Mouse (Mus musculus) layer of hippocampus, postnatal 10 days (tissue): ENCODE measurements around the gene Gmppa. TPM values are rescaled to one million over a fixed set of nuclear protein-coding genes. Genes with fewer than 3 reads are reported as not detected.
A peak's percentile ranks its signal among the peaks of the same experiment; 100 is the strongest.

Source experiments
- DNase-seq, 2 experiments: peaks; one replicate each; pipeline ENCODE4 v3.0.0; 2021; ENCODE audit warnings: low spot score in 2 of 2
- long read RNA-seq: library from polyadenylated mRNA; stranded (forward); transcript quantifications from one replicate; pipeline ENCODE4 v2.0.0, GENCODE M21; 2023
- total RNA-seq, 2 experiments: library from RNA; stranded (reverse); gene quantifications; 2 replicates each; pipeline ENCODE4 v1.2.3; 2021

The Gmppa gene
- total RNA-seq = 10 to 100 TPM; 55.0 to 60.5 TPM
- long read RNA-seq, transcript Gmppa-201 (13 exons, 1,539 nt) = major isoform, 8 of 32 reads
- long read RNA-seq, partial matches to known transcripts = 8 of 32 reads
- long read RNA-seq, other reads (novel, unspliced or antisense) = 10 of 32 reads

DNA sequence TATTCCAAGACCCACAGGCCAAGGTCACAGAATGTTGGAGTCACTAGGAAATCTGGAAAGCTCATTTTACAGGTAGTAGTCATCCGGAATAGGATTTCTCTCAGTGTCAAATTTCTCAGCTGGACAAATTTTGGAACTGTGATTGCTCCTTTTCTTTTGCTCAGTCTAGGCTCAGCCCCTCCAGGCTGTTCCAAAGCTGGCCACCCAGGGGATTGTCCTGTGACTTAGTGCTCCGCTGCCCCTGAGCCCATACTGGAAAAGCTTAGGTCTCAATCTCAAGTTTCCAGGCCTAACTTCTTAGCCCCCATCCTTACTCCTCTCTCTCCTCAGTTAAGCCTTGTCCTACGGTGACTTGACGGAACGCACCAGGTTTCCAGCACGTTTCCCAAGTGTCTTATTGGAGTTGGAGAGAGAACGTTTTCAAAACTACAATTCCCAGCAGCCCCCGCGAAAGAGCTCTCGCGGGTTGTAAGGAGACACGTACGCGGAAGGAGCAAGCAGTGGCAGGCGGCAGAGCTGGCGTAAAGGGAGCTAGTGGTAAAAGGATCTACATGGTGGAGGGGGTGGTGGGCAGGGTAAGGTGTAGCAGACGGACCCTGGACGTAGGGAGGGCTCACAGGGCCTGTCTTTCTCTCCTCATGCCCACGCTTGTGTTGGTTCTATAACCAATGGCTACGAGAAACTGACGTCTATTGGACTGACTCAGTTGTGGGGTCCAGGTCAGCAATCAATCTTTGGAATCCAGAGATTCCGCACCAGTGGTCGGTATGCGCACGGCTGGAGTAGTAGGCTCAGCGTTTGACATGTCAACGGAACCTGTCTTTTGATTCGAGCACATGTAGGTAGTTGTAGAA, at the start of gene Gmppa:
TSS of gene Gmppa (plus strand) at position 456 of the 854 bp plus-strand sequence.
- peak; percentile 75 to 81 for DNase-seq

DNA sequence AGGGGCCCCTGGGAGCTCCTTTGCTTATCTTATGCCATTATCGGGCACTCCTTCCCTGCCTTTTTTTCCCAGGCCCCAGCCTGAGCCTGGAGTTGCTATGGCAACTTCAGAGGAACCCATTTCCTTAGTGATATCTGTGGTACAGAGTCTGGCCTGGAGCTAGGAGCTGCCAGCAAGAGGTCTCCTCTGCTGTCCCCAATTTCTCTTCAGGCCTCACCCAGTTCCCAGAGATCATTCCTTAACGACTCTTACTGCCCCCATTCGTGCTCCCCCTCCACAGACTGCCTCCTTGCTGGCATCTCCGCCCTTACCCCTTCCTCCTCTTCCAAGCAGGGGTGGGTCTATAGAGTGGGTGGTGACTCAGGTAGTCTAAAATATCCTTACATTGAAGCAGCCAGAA, 49.6 kb upstream of the Gmppa start:
- no peak for DNase-seq

DNA sequence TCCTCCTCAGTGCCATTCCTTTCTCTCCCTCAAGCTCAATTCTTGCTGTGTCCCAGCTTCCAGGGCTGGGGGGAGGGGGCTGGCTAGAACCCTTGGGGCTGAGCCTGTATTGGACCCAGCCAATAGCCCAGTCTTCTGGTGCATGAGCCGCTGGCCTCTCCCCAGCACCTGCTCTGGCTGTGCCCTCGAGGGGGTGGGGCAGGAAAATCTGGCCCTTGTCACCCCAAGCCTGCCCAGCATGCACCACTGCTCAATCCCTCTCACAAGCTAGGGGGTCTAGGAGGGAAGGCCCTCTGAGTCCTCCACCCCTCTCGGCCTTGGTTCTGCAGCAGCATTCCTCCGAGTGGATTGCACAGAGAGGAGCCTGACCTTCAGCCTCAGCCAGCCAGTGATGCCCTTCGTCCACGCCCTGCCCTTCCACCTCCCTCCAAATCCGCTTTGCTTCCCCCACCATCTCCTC, 48.2 kb upstream of the Gmppa start:
- no peak for DNase-seq

DNA sequence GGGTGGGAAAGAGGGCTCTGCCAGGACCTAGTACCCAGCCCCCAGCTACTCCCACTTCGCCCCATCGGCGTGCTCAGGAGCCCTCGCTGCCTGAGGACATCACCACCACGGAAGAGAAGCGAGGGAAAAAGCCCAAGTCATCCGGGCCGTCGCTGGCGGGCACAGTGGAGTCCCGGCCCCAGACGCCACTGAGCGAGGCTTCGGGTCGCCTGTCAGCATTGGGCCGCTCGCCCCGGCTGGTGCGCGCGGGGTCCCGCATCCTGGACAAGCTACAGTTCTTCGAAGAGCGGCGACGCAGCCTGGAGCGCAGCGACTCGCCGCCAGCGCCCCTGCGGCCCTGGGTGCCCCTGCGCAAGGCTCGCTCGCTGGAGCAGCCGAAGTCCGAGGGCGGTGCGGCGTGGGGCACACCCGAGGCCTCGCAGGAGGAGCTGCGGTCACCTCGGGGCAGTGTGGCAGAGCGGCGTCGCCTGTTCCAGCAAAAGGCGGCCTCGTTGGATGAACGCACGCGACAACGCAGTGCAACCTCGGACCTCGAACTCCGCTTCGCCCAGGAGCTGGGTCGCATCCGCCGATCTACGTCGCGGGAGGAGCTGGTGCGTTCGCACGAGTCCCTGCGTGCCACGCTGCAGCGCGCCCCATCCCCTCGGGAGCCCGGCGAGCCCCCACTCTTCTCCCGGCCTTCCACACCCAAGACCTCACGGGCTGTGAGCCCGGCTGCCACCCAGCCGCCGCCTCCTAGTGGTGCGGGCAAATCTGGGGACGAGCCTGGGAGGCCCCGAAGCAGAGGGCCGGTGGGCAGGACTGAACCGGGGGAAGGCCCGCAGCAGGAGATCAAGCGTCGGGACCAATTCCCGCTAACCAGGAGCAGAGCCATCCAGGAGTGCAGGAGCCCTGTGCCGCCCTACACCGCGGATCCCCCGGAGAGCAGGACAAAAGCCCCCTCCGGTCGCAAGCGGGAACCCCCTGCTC, 47.5 kb upstream of the Gmppa start:
- peak in 1 of 2 experiments; percentile 50 for DNase-seq

DNA sequence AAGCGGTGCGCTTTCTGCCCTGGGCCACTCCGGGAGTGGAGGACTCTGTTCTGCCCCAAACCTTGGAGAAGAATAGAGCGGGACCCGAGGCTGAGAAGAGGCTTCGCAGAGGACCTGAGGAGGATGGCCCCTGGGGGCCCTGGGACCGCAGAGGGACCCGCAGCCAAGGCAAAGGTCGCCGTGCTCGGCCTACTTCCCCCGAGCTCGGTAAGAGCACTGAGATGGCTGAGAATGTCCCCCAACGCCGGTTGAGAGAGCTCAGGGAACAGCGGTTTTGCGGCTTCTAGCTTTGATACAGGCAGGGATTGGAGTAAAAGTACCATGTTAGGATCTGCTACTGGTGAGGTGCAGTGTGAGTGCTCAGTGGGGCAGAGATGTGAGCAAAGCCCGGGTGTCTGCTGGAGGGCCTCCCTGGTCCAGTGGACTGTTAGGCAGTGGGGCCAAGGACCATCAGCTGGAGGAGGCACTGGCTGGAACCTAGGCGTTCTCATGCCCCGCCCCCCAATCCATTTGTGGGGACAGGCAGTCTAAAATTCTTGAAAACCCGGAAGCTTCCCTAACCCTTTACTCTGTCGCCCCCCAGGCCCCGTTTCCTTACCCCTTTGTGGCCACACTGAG, 46.7 kb upstream of the Gmppa start:
- DNase-seq = no peak

DNA sequence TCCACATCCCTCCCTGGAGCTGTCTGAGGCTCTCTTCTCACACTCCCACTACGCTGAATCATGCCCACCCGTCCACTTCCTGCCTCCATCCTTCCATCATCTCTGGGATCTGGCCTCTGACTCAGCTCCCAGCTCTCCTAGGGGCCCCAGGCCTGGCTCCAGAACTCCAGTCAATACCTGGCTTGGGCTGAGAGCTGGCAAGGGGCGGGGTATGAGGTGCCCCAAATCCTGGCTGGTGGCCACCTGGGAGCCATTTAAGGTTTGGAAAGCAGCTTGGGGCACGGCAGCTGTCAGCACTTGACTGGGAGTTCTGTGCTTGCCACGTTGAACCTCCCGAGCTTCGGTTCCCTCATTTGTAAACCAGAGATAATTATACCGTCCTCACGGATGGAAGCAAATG, 42.6 kb upstream of the Gmppa start:
- DNase-seq = peak; percentile 60 to 63

DNA sequence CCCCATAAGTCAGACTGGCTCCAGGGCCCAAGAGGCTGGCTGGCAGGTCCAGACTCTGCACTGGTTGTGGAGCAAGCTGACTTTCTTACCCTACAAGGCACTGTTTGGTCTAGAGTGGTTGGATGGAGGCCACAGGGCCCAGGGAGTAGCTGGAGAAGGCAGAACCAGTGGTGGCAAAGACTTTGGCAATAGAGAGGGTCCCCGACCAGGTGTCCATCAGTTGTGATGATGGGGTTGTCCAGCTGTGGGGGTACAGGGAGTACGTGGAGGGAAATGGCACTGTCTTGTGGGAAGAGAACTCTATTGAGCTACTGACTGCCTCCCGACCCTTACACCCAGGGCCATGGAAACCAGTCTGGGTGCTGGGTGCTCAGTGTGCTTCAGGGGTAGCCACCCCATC, 41.9 kb upstream of the Gmppa start:
- no peak for DNase-seq

DNA sequence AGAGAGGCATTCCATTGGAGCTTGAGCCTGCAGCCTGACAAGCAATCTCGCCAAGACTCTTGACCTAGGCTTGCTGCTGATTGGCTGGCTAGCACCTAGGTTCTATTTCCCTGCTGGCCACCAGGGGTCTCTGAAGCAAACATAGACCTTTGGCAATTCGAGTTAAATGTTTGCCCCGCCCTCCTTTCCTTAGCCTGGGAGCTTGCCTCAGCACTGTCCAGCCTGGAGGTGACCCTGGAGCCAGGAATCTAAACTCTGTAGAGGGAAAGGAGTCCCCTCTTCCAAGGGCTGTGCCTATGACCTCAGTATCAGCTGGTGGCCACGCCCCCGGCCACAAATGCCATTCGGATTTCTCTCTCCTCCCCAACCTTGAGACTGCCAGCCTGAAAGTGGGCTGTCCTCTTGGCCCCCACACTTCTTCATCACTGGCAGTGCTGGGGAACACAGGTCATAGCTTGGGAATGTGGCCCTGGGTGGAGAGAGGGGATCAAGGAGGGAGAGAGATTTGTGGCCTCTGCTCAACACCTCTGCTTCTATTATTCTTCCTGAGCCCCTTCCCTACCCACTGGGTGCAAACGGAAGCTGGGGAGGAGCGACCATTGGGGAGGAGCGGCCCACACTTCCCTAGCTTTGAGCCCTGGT, 36.8 kb upstream of the Gmppa start:
- peak; percentile 61 to 69 for DNase-seq

DNA sequence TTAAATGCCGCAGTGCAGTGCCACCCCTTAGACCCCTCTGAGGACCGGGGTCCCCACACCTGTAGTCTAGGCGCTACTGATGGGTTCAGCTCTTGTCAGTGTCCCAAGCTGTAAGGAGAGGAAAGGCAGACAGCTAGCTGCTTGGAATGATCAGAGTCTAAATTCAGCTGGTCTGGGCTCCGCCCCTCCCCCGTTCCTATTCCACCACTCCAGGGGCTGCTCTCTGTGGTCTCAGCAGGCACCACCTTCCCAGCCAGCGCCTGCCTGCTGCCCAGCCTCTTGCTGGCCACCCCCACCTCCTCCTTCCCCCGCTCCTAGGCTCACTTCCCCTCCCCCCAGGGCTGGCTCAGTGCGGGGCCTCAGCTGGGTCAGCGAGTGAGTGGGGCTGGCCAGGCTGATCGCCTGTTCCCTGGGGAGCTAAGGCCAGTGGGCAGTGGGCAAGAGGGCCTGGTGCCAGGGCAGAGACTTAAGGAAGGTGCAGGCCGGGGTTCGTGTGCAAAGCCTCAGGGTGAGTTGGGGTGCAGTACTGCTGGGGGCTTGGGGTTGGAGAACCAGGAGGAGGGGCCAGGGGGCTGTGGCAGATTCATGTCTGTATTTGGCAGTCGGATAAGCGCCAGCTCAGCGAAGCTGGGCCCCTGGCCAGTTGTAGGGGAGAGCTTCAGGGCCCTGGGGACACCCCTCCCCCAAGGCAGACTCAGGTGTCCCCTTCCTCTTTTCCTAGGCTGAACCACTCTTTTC, 35.8 kb upstream of the Gmppa start:
- peak; percentile 63 to 75 for DNase-seq

DNA sequence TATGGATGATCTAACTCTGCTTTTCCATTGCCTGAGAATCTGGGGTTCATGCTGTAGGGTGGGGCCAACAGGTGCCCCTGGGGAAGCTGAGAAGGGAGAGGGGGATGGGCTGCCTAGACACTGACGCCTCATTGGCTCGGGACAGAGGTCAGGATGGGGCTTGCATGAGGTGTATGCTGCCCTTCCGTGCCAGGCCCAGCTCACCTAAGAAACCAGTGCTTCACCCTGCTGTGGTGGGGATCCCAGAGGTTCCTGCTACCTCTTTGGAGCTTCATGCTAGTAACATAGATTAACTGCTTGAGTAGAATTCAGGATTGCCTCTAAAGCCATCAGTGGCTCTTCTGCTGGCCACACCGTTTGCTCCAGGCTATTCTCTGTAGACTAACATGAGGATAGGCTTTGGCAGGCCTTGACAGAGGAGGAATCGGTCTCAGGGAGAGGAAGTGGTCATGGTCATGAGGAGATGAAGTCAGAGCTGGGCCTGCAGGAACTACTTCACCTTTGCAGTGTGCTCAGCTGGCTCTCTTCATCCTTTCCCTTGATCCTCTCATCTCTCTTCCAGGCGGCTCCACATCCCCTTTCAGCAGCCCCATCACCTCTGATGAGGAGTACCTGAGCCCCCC, 35.1 kb upstream of the Gmppa start:
- DNase-seq = no peak

DNA sequence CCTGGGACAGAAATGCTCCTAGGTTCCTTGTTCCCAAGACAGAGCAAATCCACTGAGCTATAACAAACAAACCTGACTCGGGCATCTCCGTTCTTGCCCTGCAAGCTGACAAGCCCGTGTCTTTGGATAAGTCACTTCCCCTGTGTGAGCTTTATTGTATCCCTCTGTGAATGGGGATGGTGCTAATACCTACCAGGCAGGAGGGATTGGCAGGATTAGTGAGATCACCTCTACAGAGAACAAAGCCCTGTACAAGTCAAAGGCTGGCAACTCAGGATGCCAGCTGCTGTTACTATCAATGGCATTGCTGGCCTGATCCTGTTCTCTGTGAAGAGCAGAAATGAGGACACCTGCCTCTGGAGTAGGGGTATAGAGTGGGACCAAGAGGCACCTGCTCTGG, 30.2 kb upstream of the Gmppa start:
- no peak for DNase-seq

DNA sequence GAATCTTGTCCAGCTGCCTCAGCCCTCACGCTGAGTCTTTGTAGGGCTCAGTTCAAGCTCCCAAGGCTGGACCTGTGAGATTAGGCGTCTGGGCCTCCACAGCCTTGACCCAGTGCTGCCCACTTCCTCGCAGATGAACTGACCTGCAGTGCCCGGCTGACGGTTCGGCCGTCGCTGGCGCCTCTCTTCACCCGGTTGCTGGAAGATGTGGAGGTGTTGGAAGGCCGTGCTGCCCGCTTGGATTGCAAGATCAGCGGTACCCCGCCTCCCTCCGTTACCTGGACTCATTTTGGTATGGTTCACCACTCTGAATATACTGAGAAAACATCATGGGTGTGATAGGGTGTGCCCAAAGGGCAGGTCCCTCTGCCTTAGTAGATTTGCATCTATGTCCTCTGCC, 29.6 kb upstream of the Gmppa start:
- DNase-seq = no peak

DNA sequence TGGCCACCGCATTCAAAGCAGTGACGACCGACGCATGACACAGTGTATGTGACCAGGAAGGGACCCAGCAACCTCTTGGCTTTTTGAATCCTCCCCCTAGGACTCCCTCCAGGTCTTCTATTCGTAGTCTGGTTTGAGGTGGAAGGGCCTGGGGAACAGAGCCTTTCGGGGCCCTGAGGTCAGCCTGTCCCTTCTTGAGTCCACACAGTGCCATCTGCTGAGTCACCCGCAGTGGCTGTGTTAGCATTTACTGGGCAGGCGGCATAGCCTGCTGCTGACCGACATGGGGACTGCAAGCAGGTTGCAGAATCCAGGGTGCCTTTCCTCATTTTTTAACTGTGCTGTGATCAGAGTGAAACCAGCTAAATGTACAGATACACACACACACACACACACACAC, 28.7 kb upstream of the Gmppa start:
- no peak for DNase-seq

DNA sequence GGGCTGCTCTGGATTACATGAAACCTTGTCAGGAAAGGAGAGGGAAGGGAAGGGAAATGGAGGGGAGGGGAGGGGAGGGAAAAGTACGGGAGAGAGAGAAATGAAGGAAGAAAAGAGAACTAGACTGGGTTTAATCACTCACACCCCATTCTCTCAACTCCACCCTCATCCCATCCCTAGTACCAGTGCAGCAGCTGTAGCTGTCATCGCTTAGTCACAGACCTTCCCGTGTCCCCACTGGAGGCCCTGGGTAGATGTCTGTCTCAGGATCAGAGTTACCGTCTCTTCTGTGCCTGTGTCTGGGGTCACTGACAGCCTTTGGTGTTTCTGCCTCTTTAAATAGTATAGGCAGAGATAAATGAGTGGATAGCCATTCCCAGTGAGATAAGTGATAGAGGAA, 27.5 kb upstream of the Gmppa start:
- no peak for DNase-seq

DNA sequence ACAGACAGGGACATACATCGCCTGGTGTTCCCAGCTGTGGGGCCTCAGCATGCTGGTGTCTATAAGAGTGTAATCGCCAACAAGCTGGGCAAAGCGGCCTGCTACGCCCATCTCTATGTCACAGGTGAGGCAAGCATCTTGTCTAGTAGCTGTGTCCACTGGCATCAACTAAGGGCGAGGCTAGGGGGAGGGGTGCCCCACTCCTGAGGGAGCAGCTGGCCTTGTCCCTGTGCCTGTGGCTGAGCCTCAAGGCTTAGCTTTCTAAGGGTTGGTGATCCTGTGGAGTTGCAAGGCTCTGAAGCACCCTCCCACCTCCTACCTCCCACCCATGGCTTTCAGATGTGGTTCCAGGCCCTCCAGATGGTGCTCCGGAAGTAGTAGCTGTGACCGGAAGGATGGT, 25.8 kb upstream of the Gmppa start:
- no peak for DNase-seq

DNA sequence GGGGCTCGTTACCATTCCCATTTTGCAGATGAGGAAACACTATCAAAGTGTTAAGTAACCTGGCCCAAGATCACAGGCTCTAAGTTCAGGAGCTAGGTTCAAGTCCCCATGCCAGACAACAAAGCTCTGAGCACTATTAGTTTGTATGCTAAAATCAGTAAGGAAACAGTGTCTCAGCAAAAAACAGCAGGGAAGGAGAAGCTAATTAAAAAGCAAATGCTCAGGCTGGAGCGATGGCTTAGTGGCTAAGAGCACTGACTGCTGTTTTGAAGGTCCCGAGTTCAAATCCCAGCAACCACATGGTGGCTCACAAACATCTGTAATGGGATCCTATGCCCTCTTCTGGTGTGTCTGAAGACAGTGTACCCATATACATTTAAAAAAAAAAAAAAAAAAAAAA, 23.5 kb upstream of the Gmppa start:
- no peak for DNase-seq

DNA sequence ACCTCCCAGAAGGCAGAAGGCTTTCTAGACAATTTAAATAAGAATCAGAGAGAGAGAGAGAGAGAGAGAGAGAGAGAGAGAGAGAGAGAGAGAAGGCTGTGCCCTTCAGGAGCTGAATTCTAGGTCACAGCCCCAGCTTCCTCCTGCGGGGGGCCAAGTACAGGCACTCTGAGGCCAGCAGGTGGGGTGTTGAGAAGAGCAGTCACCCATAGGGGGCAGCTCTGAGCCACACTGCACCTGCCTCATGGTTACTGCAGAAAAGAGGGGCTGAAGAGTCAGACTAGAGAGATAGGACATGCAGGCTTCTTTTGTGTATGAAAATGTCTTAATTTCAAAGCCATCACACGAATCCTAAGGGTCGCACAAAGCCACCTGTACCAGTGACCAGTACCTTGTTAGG, 22.0 kb upstream of the Gmppa start:
- DNase-seq = no peak

DNA sequence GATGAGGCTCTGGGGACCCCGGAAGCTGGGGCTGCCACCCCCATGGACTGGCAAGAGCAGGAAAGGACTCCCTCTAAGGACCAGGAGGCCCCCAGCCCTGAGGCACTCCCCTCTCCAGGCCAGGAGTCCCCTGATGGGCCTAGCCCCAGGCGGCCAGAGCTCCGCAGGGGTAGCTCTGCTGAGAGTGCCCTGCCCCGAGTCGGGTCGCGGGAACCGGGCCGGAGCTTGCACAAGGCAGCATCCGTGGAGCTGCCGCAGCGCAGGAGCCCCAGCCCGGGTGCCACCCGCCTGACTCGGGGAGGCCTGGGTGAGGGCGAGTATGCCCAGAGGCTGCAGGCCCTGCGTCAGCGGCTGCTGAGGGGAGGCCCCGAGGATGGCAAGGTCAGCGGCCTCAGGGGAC, 13.9 kb upstream of the Gmppa start:
- DNase-seq = no peak

DNA sequence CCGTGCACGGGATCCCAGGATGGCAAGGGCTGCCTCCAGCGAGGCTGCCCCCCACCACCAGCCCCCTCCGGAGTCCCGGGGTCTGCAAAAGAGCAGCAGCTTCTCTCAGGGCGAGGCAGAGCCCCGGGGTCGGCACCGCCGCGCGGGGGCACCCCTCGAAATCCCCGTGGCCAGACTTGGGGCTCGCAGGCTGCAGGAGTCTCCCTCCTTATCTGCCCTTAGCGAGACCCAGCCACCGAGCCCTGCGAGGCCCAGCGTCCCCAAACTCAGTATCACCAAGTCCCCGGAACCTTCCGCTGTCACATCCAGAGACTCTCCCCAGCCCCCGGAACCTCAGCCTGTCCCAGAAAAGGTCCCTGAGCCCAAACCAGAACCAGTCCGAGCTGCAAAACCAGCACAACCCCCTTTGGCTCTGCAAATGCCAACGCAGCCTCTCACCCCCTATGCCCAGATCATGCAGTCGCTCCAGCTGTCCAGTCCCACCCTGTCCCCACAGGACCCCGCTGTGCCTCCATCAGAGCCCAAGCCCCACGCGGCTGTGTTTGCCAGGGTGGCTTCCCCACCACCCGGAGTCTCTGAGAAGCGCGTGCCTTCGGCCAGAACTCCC, 13.4 kb upstream of the Gmppa start:
- no peak for DNase-seq
